Mouse (Mus musculus) bone marrow macrophage, adult 2 months (primary cell): Measurements from ENCODE around the gene Srl.

ENCODE experiments used
- CTCF ChIP-seq: IDR thresholded peaks from 2 replicates; pipeline ENCODE4 v1.5.1; 2012; ENCODE audit warnings: low read depth, mild to moderate bottlenecking, low read length, moderate library complexity
- POLR2A ChIP-seq: IDR thresholded peaks from 2 replicates; pipeline ENCODE4 v1.6.1; 2012; ENCODE audit warnings: mild to moderate bottlenecking, low read depth, low read length, borderline replicate concordance

DNA sequence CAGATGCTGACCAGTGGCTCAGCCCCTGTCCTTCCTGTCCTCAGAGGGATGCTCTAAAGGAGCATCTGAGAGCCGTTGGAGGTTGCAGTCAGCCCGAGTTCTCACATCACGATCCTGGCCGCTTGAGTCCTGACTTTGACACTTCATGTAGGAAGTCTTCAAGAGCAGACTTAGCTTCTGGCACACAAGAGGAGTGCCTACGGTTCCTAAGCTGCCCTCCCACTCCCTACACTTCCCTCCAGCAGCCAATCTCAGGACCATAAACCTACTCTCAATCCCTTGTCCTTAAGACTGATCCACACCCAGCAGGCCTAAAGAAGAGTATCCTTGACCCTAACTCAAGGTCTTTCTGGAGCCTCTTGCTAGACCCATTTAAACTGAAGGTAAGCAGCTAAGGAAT, 45.8 kb downstream of the Srl start:
- no peak for TF ChIP-seq CTCF
- no peak for TF ChIP-seq POLR2A
